Mouse (Mus musculus) MEL (cell line): ENCODE results near the gene Egflam.

ENCODE experiments used
- CHD1 ChIP-seq: IDR thresholded peaks from 2 replicates; pipeline ENCODE4 v1.6.1; 2012; ENCODE audit warnings: low read depth, mild to moderate bottlenecking, inconsistent platforms, low read length, improper control_type of control experiment
- CTCF ChIP-seq, 3 experiments: IDR thresholded peaks in 2 of 3; conservative IDR thresholded peaks in 1 of 3; 2 replicates each; pipeline ENCODE4 v1.5.1; 2011 to 2012; ENCODE audit warnings: low read length in 3 of 3, low read depth in 2 of 3, mild to moderate bottlenecking in 2 of 3, improper control_type of control experiment in 1 of 3, inconsistent platforms in 1 of 3, mixed read lengths in 1 of 3, moderate library complexity in 1 of 3; ENCODE audit not compliant: control insufficient read depth in 1 of 3, insufficient read depth in 1 of 3, poor library complexity in 1 of 3, severe bottlenecking in 1 of 3
- EP300 ChIP-seq, 2 experiments: IDR thresholded peaks; 2 replicates each; pipeline ENCODE4 v1.6.1; 2011; ENCODE audit warnings: improper control_type of control experiment in 2 of 2, low read length in 2 of 2, low read depth in 1 of 2, mild to moderate bottlenecking in 1 of 2
- JUND ChIP-seq: IDR thresholded peaks from 2 replicates; pipeline ENCODE4 v1.6.1; 2011; ENCODE audit warnings: low read depth, mild to moderate bottlenecking, improper control_type of control experiment, low read length
- KAT2A ChIP-seq: conservative IDR thresholded peaks from 2 replicates; pipeline ENCODE4 v1.6.1; 2012; ENCODE audit warnings: low read depth, low read length, improper control_type of control experiment, inconsistent platforms
- MEF2A ChIP-seq: IDR thresholded peaks from 2 replicates; pipeline ENCODE4 v1.6.1; 2014; ENCODE audit warnings: low read depth, mild to moderate bottlenecking, inconsistent platforms, low read length, improper control_type of control experiment; ENCODE audit not compliant: poor library complexity, insufficient replicate concordance, severe bottlenecking; ENCODE audit errors: extremely low read depth
- NELFE ChIP-seq: IDR thresholded peaks from 2 replicates; pipeline ENCODE4 v1.6.1; 2011; ENCODE audit warnings: low read depth, low read length, improper control_type of control experiment
- RAD21 ChIP-seq: IDR thresholded peaks from 2 replicates; pipeline ENCODE4 v1.6.1; 2011; ENCODE audit warnings: mild to moderate bottlenecking, low read depth, low read length, improper control_type of control experiment
- SIN3A ChIP-seq: IDR thresholded peaks from 2 replicates; pipeline ENCODE4 v1.6.1; 2012; ENCODE audit warnings: low read length, improper control_type of control experiment, inconsistent platforms
- TAL1 ChIP-seq: IDR thresholded peaks from 2 replicates; pipeline ENCODE4 v1.6.1; 2012; ENCODE audit warnings: mild to moderate bottlenecking, inconsistent platforms, low read length, moderate library complexity, mixed read lengths
- UBTF ChIP-seq: IDR thresholded peaks from 2 replicates; pipeline ENCODE4 v1.6.1; 2012; ENCODE audit warnings: low read depth, mild to moderate bottlenecking, inconsistent platforms, low read length, improper control_type of control experiment, moderate library complexity, borderline replicate concordance; ENCODE audit not compliant: insufficient read depth
- USF1 ChIP-seq: IDR thresholded peaks from 2 replicates; pipeline ENCODE4 v1.6.1; 2014; ENCODE audit warnings: low read depth, mild to moderate bottlenecking, inconsistent platforms, low read length, improper control_type of control experiment, moderate library complexity
- ZMIZ1 ChIP-seq: IDR thresholded peaks from 2 replicates; pipeline ENCODE4 v1.6.1; 2012; ENCODE audit warnings: low read depth, mild to moderate bottlenecking, inconsistent platforms, low read length, improper control_type of control experiment, moderate library complexity

DNA sequence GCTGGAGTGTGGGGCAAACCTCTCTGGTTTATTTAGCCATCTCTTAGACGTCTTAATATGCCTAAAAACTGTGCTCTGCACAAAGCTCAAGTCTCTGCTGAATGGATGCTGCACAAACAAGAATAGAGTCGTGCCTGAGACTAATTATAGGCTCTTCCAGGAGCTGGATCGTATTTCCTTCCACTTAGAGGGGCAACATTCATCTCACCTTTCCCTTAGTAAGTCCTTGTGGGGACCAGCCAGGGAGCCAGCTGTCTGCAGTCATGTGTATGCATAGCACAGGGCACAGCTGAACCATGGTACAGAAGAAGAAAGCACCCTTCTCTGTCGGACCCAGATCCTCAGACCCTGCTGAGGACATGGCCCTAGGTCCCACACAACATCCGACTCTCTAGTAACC lies 192.1 kb downstream of the Egflam start:
- TF ChIP-seq CHD1 (no peak), CTCF (IDR thresholded peaks at IDR 0.05 in 2 of 3, conservative IDR thresholded peaks at IDR 0.05 in 1 of 3; ENCODE audit: control insufficient read depth in 1 of 3, insufficient read depth in 1 of 3, low read depth in 2 of 3, low read length in 3 of 3, poor library complexity in 1 of 3, severe bottlenecking in 1 of 3) (no peak), RAD21 (no peak), NELFE (no peak), MEF2A (no peak), JUND (no peak), UBTF (no peak), SIN3A (no peak), TAL1 (no peak), EP300 (IDR thresholded peaks at IDR 0.05; ENCODE audit: low read depth in 1 of 2, low read length in 2 of 2) (no peak), USF1 (no peak), KAT2A (no peak), ZMIZ1 (no peak)
